Mouse (Mus musculus) layer of hippocampus, adult 8-10 months (tissue): ENCODE results near the gene Plce1. TPM values are rescaled to one million over a fixed set of nuclear protein-coding genes. Genes with fewer than 3 reads are reported as not detected.
A peak's percentile ranks its signal among the peaks of the same experiment; 100 is the strongest.

Experiments
- DNase-seq, 2 experiments: peaks; one replicate each; pipeline ENCODE4 v3.0.0; 2022; ENCODE audit warnings: low spot score in 2 of 2
- total RNA-seq, 4 experiments: library from RNA; stranded (reverse); gene quantifications; 2 replicates each; pipeline ENCODE4 v1.2.4; 2022

The Plce1 gene
- total RNA-seq, 4 experiments from 2014 or later: 10.8 to 20.5 (median 16.3) TPM

- peak; percentile 62 to 65 for DNase-seq
Measured at GRCm38 (mm10) chr19:38798291-38798690, 317.4 kb downstream of the Plce1 start.

- DNase-seq: peak; percentile 17 to 23
Measured at GRCm38 (mm10) chr19:38798801-38799200, 317.9 kb downstream of the Plce1 start.

- no peak for DNase-seq
Measured at GRCm38 (mm10) chr19:38818191-38818590, 337.3 kb downstream of the Plce1 start.

- DNase-seq: peak; percentile 82 to 91
Measured at GRCm38 (mm10) chr19:38818766-38819426, 338.0 kb downstream of the Plce1 start, which contains the start of gene Noc3l. Noc3l (minus strand) TSS chr19:38819237.

- DNase-seq: no peak
Measured at GRCm38 (mm10) chr19:38819427-38819802, 338.5 kb downstream of the Plce1 start.

- DNase-seq: no peak
Measured at GRCm38 (mm10) chr19:38820186-38820804, 339.4 kb downstream of the Plce1 start.

- DNase-seq: no peak
Measured at GRCm38 (mm10) chr19:38833224-38833623, 352.3 kb downstream of the Plce1 start.

Other genes starting within 250 kb of the Plce1 start
- 100 to 1,000 TPM; 159 to 183 (median 172) TPM for gene Lgi1, start 216.6 kb upstream of the Plce1 start, total RNA-seq
- gene Slc35g1, start 85.1 kb upstream of the Plce1 start, total RNA-seq: 1 to 10 TPM; 2.1 to 2.4 (median 2.3) TPM